Mouse (Mus musculus): ENCODE measurements at regions not wholly inside any gene's neighbourhood (a gene's known extent, or its start where the extent isn't known, plus 50 kb on each side); places are given as distances from the start of the nearest gene placed in this dataset.

DNA sequence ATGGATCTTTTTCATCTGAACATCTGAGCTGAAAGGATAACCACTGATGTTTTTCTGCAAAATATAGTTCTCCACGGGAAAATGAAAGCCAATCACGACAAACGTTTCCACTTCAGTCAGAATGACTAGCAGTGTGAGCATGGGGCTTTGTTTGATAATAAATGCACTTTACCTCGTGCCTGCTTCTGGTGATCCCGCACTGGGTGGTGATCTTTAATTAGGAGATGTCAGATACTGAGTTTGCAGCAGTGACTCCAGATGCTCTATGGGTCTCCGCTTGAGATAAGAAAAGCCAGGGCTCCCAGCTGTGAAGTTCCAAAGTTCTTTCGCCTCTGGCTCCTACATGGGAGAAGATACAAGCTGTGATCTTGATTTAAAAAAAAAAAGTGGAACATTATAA, 589.7 kb upstream of the Tenm4 start:
- Histone ChIP-seq H3K27ac (no peak overlapping the region), H3K4me1 (no peaks in the 10 kb centered on the region), H3K4me2 (no peak overlapping the region), H3K27me3 (no peaks in the 10 kb centered on the region), H3K4me3 (replicated peaks) (no peak overlapping the region), H3K9ac (no peak overlapping the region), H3K9me3 (no peaks in the 10 kb centered on the region), H3K36me3 (replicated peaks) (no peaks in the 10 kb centered on the region)
- ATAC-seq (ENCODE audit: low FRiP score): no peak
- 63% methylated on average over 7 of the region's 7 CpGs for WGBS

DNA sequence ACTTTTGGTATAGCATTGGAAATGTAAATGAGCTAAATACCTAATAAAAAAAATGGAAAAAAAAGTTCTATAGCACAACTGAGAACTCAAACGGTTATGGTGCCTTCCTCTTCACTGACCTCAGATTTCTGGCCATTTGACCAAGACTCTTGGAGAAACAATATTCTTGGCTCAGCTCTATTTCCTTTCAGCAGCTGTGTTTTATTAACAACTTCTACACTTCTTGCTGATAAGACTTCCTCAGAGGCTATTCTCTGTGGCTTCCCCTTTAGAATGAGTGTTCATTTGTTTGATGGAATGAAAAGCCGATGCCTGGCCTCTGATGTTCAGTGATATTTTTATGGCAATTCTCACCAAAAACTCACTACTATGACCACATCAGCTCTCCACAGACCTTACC, 572.7 kb upstream of the Tenm4 start:
- Histone ChIP-seq H3K27me3 (no peaks in the 10 kb centered on the region), H3K4me2 (no peak overlapping the region), H3K4me1 (no peaks in the 10 kb centered on the region), H3K36me3 (replicated peaks) (no peaks in the 10 kb centered on the region), H3K27ac (no peak overlapping the region), H3K9ac (no peak overlapping the region), H3K9me3 (no peaks in the 10 kb centered on the region), H3K4me3 (replicated peaks) (no peak overlapping the region)
- no peak for ATAC-seq (ENCODE audit: low FRiP score)
- 89% methylated on average over 2 of the region's 2 CpGs for WGBS

DNA sequence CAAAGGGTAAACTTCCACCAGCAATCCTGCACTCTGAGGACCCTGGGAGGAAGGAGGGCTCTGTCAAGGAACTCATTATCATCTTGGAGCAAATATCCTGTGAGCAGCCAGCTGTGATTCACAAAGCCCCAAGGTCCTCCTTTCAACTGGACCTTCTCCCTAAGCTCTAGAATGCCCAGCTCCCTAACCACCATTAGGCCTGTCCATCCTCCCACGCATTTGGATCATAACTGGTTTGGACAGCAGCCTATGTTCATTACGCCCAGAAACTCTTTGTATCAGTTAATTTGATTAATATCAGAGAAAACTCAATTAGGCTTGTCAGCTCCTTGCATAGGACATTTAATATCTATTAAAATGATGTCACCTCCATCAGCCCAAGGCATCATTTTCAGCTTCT, 557.3 kb upstream of the Tenm4 start:
- Histone ChIP-seq H3K27me3 (no peaks in the 10 kb centered on the region), H3K27ac (no peak overlapping the region)
- 74% methylated on average over 2 of the region's 2 CpGs for WGBS

DNA sequence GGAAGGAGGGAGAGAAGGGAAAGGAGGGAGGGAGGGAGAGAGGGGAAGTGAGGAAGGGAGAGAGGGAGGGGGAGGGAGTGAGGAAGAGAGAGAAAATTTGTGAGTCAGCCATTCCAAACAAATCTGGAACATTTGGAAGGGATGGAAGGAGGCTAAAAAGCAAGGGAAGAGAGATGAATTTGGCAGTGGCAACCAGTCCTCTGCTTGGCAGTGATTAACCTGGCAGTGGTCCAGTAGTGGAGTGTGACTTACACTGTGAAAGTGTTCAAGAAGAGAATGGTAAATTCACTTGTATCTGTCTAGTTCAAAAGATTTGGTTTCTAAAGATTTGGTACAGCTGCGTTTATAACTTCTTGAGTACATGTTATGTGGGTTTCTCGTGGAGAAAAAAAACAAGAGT, 553.7 kb upstream of the Tenm4 start:
- H3K4me3 ChIP-seq (replicated peaks): no peak overlapping the region
- no peak overlapping the region for H3K4me2 ChIP-seq
- no peaks in the 10 kb centered on the region for H3K9me3 ChIP-seq
- no peaks in the 10 kb centered on the region for H3K36me3 ChIP-seq (replicated peaks)
- no peak overlapping the region for H3K9ac ChIP-seq
- H3K27me3 ChIP-seq: no peaks in the 10 kb centered on the region
- no peaks in the 10 kb centered on the region for H3K4me1 ChIP-seq
- no peak overlapping the region for H3K27ac ChIP-seq
- ATAC-seq (ENCODE audit: low FRiP score): no peak
- 76% methylated on average over 2 of the region's 2 CpGs for WGBS

More for the DNA sequence above, 557.3 kb upstream of the Tenm4 start:
- H3K4me1 ChIP-seq: no peaks in the 10 kb centered on the region
- H3K4me2 ChIP-seq: no peak overlapping the region
- ATAC-seq (ENCODE audit: low FRiP score): no peak
- H3K9me3 ChIP-seq: no peaks in the 10 kb centered on the region
- H3K4me3 ChIP-seq (replicated peaks): no peak overlapping the region
- no peaks in the 10 kb centered on the region for H3K36me3 ChIP-seq (replicated peaks)
- H3K9ac ChIP-seq: no peak overlapping the region

DNA sequence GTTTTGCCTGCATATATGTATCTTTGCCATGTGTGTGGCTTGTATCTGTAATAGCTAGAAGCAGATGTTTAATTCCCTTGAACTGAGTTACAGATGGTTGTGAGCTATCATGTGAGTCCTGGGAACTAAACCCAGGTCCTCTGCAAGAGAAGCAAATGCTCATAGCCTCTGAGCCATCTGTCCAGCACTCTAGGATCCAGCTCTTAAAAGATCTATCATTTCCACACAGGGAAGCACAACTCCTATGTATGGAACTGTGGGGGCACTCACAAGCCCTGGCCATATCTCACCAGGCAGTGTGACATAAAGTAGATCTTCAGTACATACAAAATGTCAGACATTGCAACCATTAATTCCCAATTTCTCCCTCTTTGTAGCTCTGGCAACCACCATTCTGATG, 552.9 kb upstream of the Tenm4 start:
- Histone ChIP-seq H3K27me3 (no peaks in the 10 kb centered on the region), H3K4me3 (replicated peaks) (no peak overlapping the region), H3K36me3 (replicated peaks) (no peaks in the 10 kb centered on the region), H3K9ac (no peak overlapping the region), H3K27ac (no peak overlapping the region), H3K4me1 (no peaks in the 10 kb centered on the region), H3K9me3 (no peaks in the 10 kb centered on the region), H3K4me2 (no peak overlapping the region)
- ATAC-seq (ENCODE audit: low FRiP score): no peak

DNA sequence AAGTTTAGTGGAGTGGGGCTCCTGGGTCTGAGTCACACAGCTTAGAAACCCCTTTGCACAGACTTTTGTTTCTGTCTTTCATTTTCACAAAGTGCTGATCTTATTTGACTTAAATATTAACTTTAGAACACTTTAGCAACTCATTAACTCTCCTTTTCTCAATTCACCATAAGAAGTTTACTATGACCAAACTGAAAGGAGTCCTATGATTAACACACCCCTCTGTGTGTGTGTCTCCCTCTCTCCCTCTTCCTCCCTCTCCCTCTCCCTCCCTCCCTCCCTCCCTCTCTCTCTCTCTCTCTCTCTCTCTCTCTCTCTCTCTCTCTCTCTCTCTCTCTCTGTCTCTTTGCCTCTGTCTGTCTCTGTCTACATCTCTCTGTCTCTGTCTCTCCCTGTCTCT, 551.0 kb upstream of the Tenm4 start:
- Histone ChIP-seq H3K27me3 (no peaks in the 10 kb centered on the region), H3K27ac (no peak overlapping the region), H3K36me3 (replicated peaks) (no peaks in the 10 kb centered on the region), H3K9ac (no peak overlapping the region), H3K9me3 (no peaks in the 10 kb centered on the region), H3K4me2 (no peak overlapping the region), H3K4me3 (replicated peaks) (no peak overlapping the region), H3K4me1 (no peaks in the 10 kb centered on the region)
- ATAC-seq (ENCODE audit: low FRiP score): no peak

DNA sequence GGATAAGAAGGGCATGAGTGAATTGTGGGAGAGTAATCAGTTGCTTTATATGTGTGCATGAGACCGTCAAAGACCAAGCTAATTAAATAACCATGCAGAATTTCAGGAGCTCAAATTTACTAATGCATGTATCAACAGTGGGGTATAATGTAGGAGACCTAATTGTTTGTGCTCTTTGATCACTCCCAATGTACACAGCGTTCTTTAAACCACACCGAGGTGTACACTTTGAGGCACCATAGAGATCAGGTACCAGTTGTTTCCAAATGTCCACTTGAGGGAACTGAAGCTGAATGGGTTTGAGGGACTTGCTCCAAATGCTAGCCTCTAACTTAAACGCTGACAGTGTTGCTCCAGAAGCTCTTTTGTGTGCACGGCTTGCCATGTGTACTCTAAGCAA, 530.4 kb upstream of the Tenm4 start:
- Histone ChIP-seq H3K27ac (no peak overlapping the region), H3K36me3 (replicated peaks) (no peaks in the 10 kb centered on the region), H3K4me1 (no peaks in the 10 kb centered on the region), H3K4me3 (replicated peaks) (no peak overlapping the region), H3K4me2 (no peak overlapping the region), H3K9me3 (no peaks in the 10 kb centered on the region), H3K27me3 (no peaks in the 10 kb centered on the region), H3K9ac (no peak overlapping the region)
- 69% methylated on average over 5 of the region's 5 CpGs for WGBS
- no peak for ATAC-seq (ENCODE audit: low FRiP score)

DNA sequence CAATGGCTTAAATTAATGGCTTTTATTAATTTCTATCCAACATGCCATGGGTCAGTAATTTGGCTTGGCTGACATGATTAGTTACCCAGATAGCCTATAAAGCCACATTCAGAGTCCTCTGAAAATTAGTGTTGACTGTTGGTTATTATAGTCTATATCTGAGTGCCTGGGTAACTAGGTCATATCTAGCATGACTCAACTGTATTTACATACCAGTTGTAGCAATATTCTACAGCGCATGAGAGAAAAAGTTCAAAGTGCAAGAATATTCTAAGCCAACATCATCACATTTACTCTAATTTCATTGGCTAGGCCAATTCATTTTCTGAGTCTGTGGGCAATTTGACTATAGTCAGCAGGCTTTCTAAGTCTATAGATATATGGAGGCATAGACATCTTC, 496.7 kb upstream of the Tenm4 start:
- Histone ChIP-seq H3K4me2 (no peak overlapping the region), H3K36me3 (replicated peaks) (no peaks in the 10 kb centered on the region), H3K9me3 (no peaks in the 10 kb centered on the region), H3K4me1 (no peaks in the 10 kb centered on the region), H3K9ac (no peak overlapping the region), H3K4me3 (replicated peaks) (no peak overlapping the region), H3K27ac (no peak overlapping the region), H3K27me3 (0 out of 2 replicates have a peak, but pooled peaks cover 3% of the 10 kb centered on the region)
- WGBS: 98% methylated on average over 1 of the region's 1 CpGs
- ATAC-seq (ENCODE audit: low FRiP score): no peak

DNA sequence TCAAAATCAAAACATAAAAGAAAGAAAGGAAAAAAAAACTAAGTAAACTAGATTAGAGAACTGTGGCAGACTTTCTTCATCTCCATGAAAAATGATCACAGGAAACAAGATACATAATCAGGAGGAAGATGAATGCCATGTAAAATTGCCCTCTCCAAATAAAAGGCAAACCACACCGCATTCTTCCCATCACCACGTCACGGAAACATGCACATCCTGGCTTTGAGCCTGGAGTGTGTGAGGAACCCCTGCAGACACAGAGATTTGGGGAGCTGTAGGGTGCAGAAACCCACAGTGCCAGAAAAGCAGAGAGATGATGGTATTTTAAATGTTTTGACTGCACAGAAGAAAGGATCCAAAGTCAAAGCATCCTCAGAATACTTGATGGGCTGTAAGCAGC, 488.5 kb upstream of the Tenm4 start:
- H3K4me1 ChIP-seq: no peaks in the 10 kb centered on the region
- H3K9ac ChIP-seq: no peak overlapping the region
- peaks cover 46% of the 10 kb centered on the region for H3K27me3 ChIP-seq
- H3K4me2 ChIP-seq: no peak overlapping the region
- no peak overlapping the region for H3K4me3 ChIP-seq (replicated peaks)
- H3K27ac ChIP-seq: no peak overlapping the region
- WGBS: 82% methylated on average over 3 of the region's 3 CpGs
- ATAC-seq (ENCODE audit: low FRiP score): no peak
- no peaks in the 10 kb centered on the region for H3K36me3 ChIP-seq (replicated peaks)
- H3K9me3 ChIP-seq: no peaks in the 10 kb centered on the region

DNA sequence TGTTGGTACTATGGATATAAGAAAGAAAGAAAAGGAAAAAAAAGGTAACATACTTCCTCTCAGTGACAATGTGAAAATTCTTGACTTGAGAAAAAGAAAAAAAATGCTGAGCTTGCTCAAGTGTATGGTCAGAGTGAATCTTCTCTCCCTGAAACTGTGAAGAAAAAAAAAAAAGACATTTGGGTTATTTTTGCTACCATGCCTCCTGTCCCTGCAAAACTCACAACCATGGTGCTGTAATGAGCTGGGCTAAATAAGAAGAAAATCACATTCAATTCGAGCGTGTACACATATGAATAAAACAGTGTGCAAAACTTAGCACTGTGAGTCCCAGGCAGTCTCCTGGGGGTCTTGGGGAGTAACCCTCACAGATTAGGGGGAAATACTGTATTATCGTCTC, 483.3 kb upstream of the Tenm4 start:
- no peak overlapping the region for H3K27ac ChIP-seq
- no peak overlapping the region for H3K4me3 ChIP-seq (replicated peaks)
- 16% methylated on average over 3 of the region's 3 CpGs for WGBS
- H3K4me1 ChIP-seq: peaks cover 27% of the 10 kb centered on the region
- H3K36me3 ChIP-seq (replicated peaks): no peaks in the 10 kb centered on the region
- H3K9me3 ChIP-seq: no peaks in the 10 kb centered on the region
- H3K27me3 ChIP-seq: peaks cover 42% of the 10 kb centered on the region
- peak overlapping the region; percentile 51; the same call in 1 of the 2 replicates for H3K4me2 ChIP-seq
- no peak overlapping the region for H3K9ac ChIP-seq
- ATAC-seq (ENCODE audit: low FRiP score): peak; percentile 15; the same call in 1 of the 2 replicates

DNA sequence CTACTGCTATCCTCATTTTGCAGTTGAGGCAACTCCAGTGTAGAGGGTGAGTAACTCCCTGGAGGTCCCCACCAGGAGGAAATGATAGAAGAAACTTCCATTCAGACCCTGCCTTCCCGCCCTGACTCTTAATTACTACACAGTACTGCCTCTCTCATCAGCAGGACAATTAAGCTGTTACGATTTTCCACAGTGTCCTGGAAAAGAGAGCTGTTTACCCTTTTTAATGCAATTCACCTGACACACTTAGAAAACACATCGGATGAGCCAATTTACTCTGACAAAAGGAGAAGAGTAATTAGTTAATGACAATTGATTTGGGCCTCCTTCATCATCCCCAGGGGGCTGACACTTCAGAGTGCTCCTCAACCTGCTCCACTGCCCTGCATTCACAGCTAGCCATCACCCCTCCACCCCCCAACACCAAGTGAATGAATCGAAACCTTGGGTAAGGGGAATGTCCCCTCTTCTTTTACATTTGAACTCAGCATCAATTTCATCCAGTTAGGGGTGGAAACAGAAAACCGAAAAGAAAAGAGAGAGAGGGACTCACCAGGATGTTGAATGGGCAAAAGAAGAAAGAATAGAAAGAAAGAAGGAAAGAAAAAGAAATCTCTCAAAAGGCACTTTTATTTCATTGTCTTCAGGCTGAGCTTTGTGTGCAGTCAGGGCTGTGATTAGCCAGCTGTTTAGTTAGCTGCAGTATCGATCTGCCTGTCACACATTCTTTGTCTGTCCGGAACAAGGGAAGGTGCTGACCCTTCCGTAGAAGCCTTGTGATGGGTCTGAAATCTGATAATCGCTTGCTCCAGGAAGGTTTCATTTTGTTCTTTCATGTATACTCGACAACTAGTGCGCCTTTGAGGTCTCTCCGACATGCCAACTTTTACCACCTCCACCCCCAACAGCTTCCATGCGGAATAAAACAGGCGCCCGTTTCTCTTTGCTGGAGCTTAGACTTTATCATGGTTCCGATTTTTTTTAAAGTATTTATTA, 482.6 kb upstream of the Tenm4 start:
- 2% methylated on average over 16 of the region's 16 CpGs for WGBS
- peaks cover 46% of the 10 kb centered on the region for H3K27me3 ChIP-seq
- H3K27ac ChIP-seq: peak overlapping the region; percentile 61
- H3K4me2 ChIP-seq: peak overlapping the region; percentile 51
- H3K4me3 ChIP-seq (replicated peaks): peak overlapping the region; percentile 28
- ATAC-seq (ENCODE audit: low FRiP score): peak; percentile 82
- 0 out of 2 replicates have a peak overlapping the region, but pooled peaks have one; percentile 21 for H3K9ac ChIP-seq
- no peaks in the 10 kb centered on the region for H3K9me3 ChIP-seq
- H3K4me1 ChIP-seq: peaks cover 27% of the 10 kb centered on the region
- no peaks in the 10 kb centered on the region for H3K36me3 ChIP-seq (replicated peaks)

DNA sequence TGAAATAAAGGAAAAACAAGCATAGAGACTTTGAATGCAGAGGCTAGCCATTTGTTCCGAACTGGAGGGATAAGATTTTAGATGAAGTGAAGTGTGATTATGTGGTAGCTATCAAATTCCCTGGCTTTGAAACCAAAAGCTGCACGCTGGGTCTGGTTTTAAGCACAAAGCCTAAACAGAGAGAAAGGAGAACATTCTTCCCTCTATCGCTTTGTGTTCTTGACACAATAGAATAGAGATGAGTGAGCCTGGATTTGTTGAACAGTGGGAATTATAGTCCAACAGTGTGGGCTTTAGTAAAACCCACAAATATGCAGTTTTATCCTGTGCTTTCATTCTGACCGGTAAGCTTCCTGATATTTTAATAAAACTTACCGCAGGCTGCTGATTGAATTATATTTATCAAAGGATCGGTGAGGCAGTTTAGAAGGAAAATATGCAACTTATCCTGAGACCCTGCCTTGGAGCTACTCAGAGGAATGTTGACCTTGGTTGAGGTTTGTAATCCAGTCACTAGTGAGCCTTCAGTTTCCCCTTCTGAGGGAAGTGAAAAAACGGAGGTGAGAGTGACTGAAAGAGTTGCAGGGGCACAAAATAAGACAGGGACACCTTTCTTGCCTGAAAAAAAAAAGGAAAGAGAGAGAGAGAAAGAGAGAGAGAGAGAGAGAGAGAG, 481.7 kb upstream of the Tenm4 start:
- H3K36me3 ChIP-seq (replicated peaks): no peaks in the 10 kb centered on the region
- no peak overlapping the region for H3K9ac ChIP-seq
- peak overlapping the region; percentile 28; the same call in 1 of the 2 replicates for H3K4me3 ChIP-seq (replicated peaks)
- no peaks in the 10 kb centered on the region for H3K9me3 ChIP-seq
- 7% methylated on average over 7 of the region's 7 CpGs for WGBS
- H3K27me3 ChIP-seq: peaks cover 39% of the 10 kb centered on the region
- H3K4me2 ChIP-seq: peak overlapping the region; percentile 51
- peak overlapping the region; percentile 61; the same call in 1 of the 2 replicates for H3K27ac ChIP-seq
- peaks cover 27% of the 10 kb centered on the region for H3K4me1 ChIP-seq
- ATAC-seq (ENCODE audit: low FRiP score): no peak
